Mouse (Mus musculus) heart, adult 2 months (tissue): ENCODE results near the gene Lrg1.

Source experiments
- CTCF ChIP-seq: fragments of 200-600 bp; IDR thresholded peaks from 2 replicates; pipeline ENCODE4 v1.8.1; 2022; ENCODE audit warnings: antibody characterized with exemption, mild to moderate bottlenecking, moderate library complexity
- POLR2A ChIP-seq: fragments of 200-500 bp; IDR thresholded peaks from 2 replicates; pipeline ENCODE4 v1.6.1; 2011; ENCODE audit warnings: mild to moderate bottlenecking, low read depth, low read length, control low read depth; ENCODE audit not compliant: insufficient read depth

DNA sequence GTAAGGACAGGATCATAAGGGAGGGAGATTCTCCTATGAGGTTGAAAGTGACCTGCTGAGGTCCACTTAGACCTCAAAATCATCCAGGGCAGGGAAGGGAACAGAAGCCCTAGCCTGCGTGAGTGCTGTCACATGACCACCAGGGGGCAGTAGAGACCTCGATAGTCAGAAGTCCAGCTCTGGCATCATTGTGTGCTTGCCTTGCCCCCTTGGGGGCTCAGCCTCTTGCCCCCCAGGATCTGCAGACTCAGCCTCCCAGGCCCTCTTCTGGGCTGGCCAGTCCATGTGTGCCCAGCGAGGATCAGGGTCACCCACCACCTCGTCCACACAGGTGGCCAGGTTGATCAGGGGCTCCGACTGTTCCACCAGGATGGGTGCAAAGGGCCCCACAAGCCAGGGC, 9.9 kb downstream of the Lrg1 start:
- TF ChIP-seq CTCF = peak; percentile 96
- TF ChIP-seq POLR2A = no peak
